Mouse (Mus musculus): ENCODE data around the gene Cmip. TPM values are rescaled to one million over a fixed set of nuclear protein-coding genes. Genes with fewer than 3 reads are reported as not detected.
A peak's percentile ranks its signal among the peaks of the same experiment; 100 is the strongest.

Cmip gene
- polyA plus RNA-seq (2012; rRNA removed), result 103 and 134 TPM in 2 replicates

DNA sequence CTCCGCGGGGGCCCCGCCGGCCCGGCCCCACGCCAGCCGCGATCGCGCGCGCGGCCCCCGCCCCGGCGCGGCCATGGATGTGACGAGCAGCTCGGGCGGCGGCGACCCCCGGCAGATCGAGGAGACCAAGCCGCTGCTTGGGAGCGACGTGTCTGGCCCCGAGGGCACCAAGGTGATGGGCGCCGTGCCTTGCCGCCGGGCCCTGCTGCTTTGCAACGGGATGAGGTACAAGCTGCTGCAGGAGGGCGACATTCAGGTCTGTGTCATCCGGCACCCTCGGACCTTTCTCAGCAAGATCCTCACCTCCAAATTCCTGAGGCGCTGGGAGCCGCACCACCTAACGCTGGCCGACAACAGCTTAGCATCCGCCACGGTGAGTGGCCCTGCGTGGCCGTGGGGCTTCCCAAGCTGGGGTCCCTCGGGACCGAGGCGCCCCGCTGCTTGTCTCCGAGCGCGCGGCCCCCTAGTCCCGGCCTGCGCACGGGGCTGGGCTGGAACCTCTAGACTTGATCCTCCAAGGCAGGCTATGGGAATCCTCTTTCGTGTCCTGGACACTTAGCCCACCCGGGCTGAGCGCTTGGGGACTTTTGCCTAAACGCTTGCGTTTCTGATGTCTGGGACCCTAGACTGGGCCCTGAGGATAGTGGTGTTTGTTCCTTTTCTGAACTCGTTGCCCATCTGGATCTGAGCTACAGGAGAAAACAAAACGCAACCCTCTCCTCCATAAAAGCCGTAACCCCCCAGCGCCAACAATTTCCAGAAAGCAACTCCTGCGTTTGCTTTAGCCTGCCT lies at the start of gene Cmip:
Gene Cmip (plus strand): TSS at position 36 of the 792 bp plus-strand sequence.
- H3K27me3 ChIP-seq (ENCODE audit: control insufficient read depth, insufficient read depth, low read length), result no peaks in the 10 kb centered on the region
- no peaks in the 10 kb centered on the region for H3K36me3 ChIP-seq (ENCODE audit: control insufficient read depth, insufficient read depth, low read length)
- H3K27ac ChIP-seq (ENCODE audit: control insufficient read depth, insufficient read depth, low read length), result peak within 1 kb of the TSS; percentile 83
- H3K4me3 ChIP-seq (ENCODE audit: control insufficient read depth, insufficient read depth, low read length), result peak within 1 kb of the TSS; percentile 99
- H3K4me1 ChIP-seq (replicated peaks; ENCODE audit: control insufficient read depth, insufficient read depth, low read length), result peaks cover 39% of the 10 kb centered on the region
- WGBS, result 4% methylated on average over 65 of the region's 65 CpGs
- DNase-seq, result peak; percentile 57
- TF ChIP-seq POLR2A (IDR thresholded peaks at IDR 0.05; ENCODE audit: control insufficient read depth, extremely low read depth, insufficient read depth, low read length, poor library complexity) (no peak), CTCF (IDR thresholded peaks at IDR 0.05; ENCODE audit: borderline replicate concordance, control insufficient read depth, extremely low read depth, insufficient read depth, low read length, poor library complexity) (no peak)

- H3K27me3 ChIP-seq (ENCODE audit: control insufficient read depth, insufficient read depth, low read length), result no peaks in the 10 kb centered on the region
- TF ChIP-seq POLR2A (IDR thresholded peaks at IDR 0.05; ENCODE audit: control insufficient read depth, extremely low read depth, insufficient read depth, low read length, poor library complexity) (no peak), CTCF (IDR thresholded peaks at IDR 0.05; ENCODE audit: borderline replicate concordance, control insufficient read depth, extremely low read depth, insufficient read depth, low read length, poor library complexity) (no peak)
- H3K4me3 ChIP-seq (ENCODE audit: control insufficient read depth, insufficient read depth, low read length), result no peak overlapping the region
- no peaks in the 10 kb centered on the region; the same call in 1 of the 2 replicates for H3K4me1 ChIP-seq (replicated peaks; ENCODE audit: control insufficient read depth, insufficient read depth, low read length)
- H3K27ac ChIP-seq (ENCODE audit: control insufficient read depth, insufficient read depth, low read length), result no peak overlapping the region
- 42% methylated on average over 12 of the region's 12 CpGs for WGBS
- H3K36me3 ChIP-seq (ENCODE audit: control insufficient read depth, insufficient read depth, low read length), result no peaks in the 10 kb centered on the region
- no peak for DNase-seq
These were observed 47.7 kb upstream of the Cmip start for GRCm38 (mm10) chr8:117209150-117209549.

DNA sequence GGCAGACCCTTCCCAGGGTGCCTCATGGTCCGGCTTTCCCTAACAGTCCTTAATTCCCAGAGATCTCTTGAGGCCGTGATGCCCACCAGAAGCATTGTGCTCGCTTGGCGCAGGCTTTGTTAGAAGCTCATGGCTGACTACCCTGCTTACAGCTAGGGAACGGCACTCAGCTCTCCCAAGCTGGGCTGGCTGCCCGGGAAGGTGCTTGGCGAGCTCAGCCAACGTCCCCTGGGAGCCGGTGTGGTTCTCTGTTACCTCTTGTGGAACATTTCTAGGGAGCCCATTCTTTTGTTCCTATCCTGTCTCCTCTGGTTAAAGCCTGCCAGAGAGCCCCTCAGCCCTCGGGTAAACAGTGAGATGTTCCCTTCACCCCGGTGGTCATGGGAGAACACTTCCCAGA lies 44.8 kb upstream of the Cmip start:
- no peaks in the 10 kb centered on the region; the same call in 1 of the 2 replicates for H3K4me1 ChIP-seq (replicated peaks; ENCODE audit: control insufficient read depth, insufficient read depth, low read length)
- WGBS, result 95% methylated on average over 11 of the region's 11 CpGs
- TF ChIP-seq POLR2A (IDR thresholded peaks at IDR 0.05; ENCODE audit: control insufficient read depth, extremely low read depth, insufficient read depth, low read length, poor library complexity) (no peak), CTCF (IDR thresholded peaks at IDR 0.05; ENCODE audit: borderline replicate concordance, control insufficient read depth, extremely low read depth, insufficient read depth, low read length, poor library complexity) (no peak)
- H3K27ac ChIP-seq (ENCODE audit: control insufficient read depth, insufficient read depth, low read length), result no peak overlapping the region
- DNase-seq, result no peak
- no peaks in the 10 kb centered on the region for H3K36me3 ChIP-seq (ENCODE audit: control insufficient read depth, insufficient read depth, low read length)
- H3K27me3 ChIP-seq (ENCODE audit: control insufficient read depth, insufficient read depth, low read length), result no peaks in the 10 kb centered on the region
- no peak overlapping the region for H3K4me3 ChIP-seq (ENCODE audit: control insufficient read depth, insufficient read depth, low read length)

- TF ChIP-seq POLR2A (IDR thresholded peaks at IDR 0.05; ENCODE audit: control insufficient read depth, extremely low read depth, insufficient read depth, low read length, poor library complexity) (no peak), CTCF (IDR thresholded peaks at IDR 0.05; ENCODE audit: borderline replicate concordance, control insufficient read depth, extremely low read depth, insufficient read depth, low read length, poor library complexity) (no peak)
- no peaks in the 10 kb centered on the region for H3K4me1 ChIP-seq (replicated peaks; ENCODE audit: control insufficient read depth, insufficient read depth, low read length)
- DNase-seq, result no peak
- no peaks in the 10 kb centered on the region for H3K27me3 ChIP-seq (ENCODE audit: control insufficient read depth, insufficient read depth, low read length)
- no peak overlapping the region for H3K27ac ChIP-seq (ENCODE audit: control insufficient read depth, insufficient read depth, low read length)
- H3K4me3 ChIP-seq (ENCODE audit: control insufficient read depth, insufficient read depth, low read length), result no peak overlapping the region
- WGBS, result 96% methylated on average over 2 of the region's 2 CpGs
- no peaks in the 10 kb centered on the region for H3K36me3 ChIP-seq (ENCODE audit: control insufficient read depth, insufficient read depth, low read length)
These were observed 39.1 kb upstream of the Cmip start for GRCm38 (mm10) chr8:117217724-117218123.

GRCm38 (mm10) chr8:117222396-117222795 lies 34.5 kb upstream of the Cmip start:
- Histone ChIP-seq H3K36me3 (ENCODE audit: control insufficient read depth, insufficient read depth, low read length) (no peaks in the 10 kb centered on the region), H3K4me3 (ENCODE audit: control insufficient read depth, insufficient read depth, low read length) (no peak overlapping the region), H3K4me1 (replicated peaks; ENCODE audit: control insufficient read depth, insufficient read depth, low read length) (peaks cover 3% of the 10 kb centered on the region; the same call in 1 of the 2 replicates), H3K27me3 (ENCODE audit: control insufficient read depth, insufficient read depth, low read length) (no peaks in the 10 kb centered on the region), H3K27ac (ENCODE audit: control insufficient read depth, insufficient read depth, low read length) (no peak overlapping the region)
- 92% methylated on average over 6 of the region's 6 CpGs for WGBS
- DNase-seq, result no peak
- TF ChIP-seq POLR2A (IDR thresholded peaks at IDR 0.05; ENCODE audit: control insufficient read depth, extremely low read depth, insufficient read depth, low read length, poor library complexity) (no peak), CTCF (IDR thresholded peaks at IDR 0.05; ENCODE audit: borderline replicate concordance, control insufficient read depth, extremely low read depth, insufficient read depth, low read length, poor library complexity) (no peak)

DNA sequence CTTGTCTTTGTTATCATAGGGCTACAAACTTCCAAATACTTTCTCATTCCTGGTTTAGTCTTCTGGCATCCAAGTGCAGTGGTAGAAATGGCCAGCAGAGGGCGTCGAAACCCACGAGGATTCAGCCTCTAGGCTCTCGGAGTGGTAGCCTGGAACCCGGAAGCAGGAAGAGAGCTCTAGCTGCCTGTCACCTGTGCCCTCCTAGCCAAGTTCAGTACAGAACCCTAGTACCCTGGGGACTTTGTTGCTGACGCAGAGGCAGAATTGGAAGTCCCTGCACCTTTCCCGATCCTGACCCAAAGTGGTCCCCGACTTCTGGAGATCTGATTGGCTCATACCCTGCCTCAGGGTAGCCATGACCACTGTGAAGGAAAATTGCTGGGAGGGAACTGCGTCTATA lies 32.2 kb upstream of the Cmip start:
- peak; percentile 85 for DNase-seq
- Histone ChIP-seq H3K27me3 (ENCODE audit: control insufficient read depth, insufficient read depth, low read length) (no peaks in the 10 kb centered on the region), H3K36me3 (ENCODE audit: control insufficient read depth, insufficient read depth, low read length) (no peaks in the 10 kb centered on the region), H3K4me1 (replicated peaks; ENCODE audit: control insufficient read depth, insufficient read depth, low read length) (peaks cover 3% of the 10 kb centered on the region; the same call in 1 of the 2 replicates), H3K4me3 (ENCODE audit: control insufficient read depth, insufficient read depth, low read length) (peak overlapping the region; percentile 13; the same call in 1 of the 2 replicates), H3K27ac (ENCODE audit: control insufficient read depth, insufficient read depth, low read length) (no peak overlapping the region)
- WGBS, result 12% methylated on average over 9 of the region's 9 CpGs
- TF ChIP-seq CTCF (IDR thresholded peaks at IDR 0.05; ENCODE audit: borderline replicate concordance, control insufficient read depth, extremely low read depth, insufficient read depth, low read length, poor library complexity), result peak; percentile 84; the same call in 1 of the 2 replicates
- no peak for TF ChIP-seq POLR2A (IDR thresholded peaks at IDR 0.05; ENCODE audit: control insufficient read depth, extremely low read depth, insufficient read depth, low read length, poor library complexity)
